Mouse (Mus musculus): ENCODE data around the gene Camk1d. TPM values are rescaled to one million over a fixed set of nuclear protein-coding genes. Genes with fewer than 3 reads are reported as not detected.

Gene Camk1d
- total RNA-seq, 1 experiment from 2014 or later = 7.4 TPM

DNA sequence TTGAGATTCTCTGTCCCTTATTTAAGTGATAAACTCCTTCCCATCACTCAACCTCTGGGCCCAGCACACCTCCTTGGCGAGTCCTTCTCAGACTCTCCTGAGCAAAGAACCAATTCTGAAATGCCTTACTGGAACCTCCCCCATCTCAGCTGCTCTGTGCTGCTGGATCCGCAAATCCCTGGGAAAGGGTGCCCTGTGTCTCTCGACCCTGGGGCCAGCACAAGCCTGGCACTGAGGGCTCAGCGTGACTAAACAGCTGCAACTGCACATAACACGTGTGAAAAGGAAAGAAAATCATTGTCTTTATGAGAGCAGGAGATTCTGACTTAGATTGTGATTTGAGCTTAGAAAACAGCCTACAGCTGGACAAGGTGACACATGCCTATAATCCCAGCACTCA lies 52.4 kb downstream of the Camk1d start:
- DNase-seq = no peak

DNA sequence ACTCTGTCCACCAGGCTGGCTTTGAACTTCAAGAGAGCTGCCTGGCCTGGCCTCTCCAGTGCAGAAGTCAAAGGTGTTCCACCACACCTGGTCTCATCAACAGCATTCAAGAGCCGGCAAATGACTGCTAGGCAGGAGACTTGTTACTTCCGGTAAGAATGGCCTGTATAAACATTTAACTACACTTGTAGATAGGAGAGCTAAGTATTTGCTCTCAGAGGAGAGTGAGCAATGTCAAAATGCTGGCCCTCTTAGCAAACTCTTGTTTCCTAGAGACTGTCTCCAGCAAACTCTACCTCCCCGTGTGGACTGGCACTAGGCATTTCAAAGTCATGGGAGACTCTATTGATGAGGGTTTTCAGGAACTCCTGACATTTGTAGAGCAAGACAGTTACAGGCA lies 56.3 kb downstream of the Camk1d start:
- no peak for DNase-seq

DNA sequence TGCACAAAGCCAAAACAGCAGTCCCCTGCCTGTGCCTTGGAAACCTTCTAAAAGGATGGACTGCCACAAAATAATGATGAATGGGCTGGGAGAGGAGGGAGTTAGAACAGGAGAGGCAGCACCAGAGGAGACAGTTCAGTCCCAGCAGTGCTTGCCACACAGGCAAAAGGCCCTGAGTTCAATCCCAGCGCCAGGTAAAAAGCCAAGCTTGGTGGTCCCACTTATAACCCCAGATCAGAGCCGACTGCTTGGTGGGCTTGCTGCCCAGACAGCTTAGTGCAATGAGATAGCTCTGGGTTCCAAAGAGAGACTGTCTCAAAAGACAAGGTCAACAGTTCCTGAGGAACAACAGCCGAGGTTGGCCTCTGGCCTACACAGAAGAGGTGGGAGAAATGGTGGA lies 58.0 kb downstream of the Camk1d start:
- DNase-seq = no peak

DNA sequence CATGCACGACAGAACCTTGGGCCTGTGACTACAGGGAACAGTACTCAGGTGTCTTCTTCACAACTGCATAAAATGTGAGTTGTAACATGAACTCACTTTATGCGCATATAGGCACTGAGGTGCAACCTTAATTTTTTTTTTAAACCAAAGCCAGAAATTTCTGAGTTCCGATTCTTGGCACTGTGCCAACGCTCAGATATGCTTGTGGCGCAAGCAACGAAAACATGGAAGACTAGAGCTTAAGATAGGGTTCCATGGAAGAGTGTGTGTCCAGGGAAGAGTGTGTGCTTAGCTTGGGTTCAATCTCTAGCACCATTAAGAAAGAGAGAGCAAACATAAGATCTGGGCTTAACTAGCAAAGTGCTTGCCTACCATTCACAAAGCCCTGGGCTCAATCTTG lies 62.2 kb downstream of the Camk1d start:
- no peak for DNase-seq

DNA sequence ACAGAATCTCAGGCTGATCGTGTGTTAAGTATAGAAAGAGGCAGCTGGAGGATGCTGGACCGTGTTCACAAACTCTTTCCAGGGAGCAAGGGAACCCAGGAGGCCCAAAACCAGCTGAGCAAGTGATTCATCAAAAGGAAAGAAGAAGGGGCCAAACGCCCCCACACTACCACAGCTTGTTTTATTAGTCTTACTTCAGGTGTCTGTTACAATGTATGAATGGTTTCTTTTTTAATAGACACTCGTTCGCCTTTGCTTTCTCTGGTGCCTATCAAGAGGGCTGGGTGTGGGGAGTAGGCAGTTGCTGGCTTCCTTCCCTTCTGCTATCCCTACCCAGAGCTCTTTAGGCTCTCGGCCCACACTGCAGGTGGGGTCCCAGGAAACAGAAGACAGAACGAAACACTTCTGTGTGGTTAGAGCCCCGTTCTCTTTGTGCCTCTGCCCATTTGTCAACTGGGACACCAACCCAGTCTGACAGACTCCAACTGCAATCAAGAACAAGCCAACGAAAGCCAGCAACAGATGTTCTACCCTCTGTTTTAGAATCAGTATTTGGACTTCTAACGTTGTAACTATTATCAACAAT lies 62.9 kb downstream of the Camk1d start:
- DNase-seq = no peak

DNA sequence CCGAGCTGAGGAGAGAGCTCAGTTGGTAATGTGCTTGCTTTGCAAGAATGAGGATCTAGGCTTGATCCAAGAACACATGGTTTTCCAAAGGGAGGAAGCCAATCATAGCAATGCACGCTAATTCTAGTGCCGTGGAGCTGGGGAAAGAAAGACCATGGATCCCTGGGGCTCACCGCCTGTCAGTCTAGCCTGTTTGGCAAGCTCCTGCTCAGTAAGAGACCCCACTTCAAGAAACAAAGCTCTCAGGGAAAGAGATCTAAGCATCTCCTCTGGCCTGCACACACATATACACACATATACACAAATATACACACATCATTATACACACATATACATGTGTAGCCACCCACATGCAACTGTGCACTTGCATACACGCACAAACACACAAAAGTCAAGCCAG lies 65.1 kb downstream of the Camk1d start:
- no peak for DNase-seq

DNA sequence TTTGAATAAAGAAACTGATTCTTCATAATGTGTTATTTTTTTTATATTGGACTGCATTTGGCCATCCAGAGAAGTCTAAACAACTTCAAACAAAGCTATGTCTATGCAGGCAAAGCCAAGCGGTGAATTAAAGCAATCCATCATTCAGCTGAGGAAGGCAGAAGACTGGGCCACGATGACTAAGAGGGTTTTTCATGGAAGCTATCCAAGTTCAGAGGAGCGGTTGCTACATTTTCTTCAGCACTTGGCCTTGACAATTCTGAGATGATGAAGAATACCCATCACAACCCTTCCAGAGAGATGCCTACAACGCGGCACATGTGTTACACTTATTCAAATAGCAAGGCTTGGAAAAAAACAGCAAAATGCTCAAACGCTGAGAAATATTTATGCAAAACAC lies 65.6 kb downstream of the Camk1d start:
- DNase-seq = peak; percentile 26

DNA sequence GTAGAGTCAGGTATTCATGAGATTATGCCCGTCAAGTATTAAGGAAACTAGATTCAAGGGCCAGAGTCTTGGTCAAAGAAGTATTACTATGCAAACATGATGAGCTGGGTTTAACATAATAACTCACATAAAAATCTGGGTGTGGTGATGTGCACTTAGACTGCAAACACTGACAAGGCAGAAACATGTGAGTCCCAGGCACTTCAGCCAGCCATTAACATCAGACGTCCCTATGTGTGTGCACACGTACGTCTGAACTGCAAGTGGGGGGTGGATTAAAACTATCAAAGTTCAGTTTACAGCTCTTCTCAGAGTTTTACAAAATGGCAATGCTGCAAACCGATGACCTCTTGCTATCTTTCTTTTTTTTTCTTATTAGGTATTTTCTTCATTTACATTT lies 68.0 kb downstream of the Camk1d start:
- no peak for DNase-seq

DNA sequence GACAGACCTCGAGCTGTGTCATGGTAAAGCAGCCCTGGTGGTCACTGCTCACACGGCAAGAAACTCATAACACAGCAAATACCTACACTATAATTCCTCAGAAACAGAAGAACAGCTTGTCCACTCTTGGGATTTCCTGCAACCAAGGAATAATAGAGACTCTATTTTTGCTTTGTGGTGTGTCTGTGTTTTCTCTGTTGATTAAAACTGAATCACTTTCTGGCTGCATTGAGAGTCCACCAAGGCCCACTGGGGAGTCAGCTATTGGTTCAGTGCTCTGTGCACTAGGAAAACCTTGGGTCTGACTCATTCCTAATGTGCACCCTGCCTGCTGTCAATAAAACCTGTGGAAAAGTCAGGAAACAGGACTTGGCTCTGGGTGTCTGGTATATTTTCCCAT lies 68.7 kb downstream of the Camk1d start:
- peak; percentile 27 for DNase-seq

DNA sequence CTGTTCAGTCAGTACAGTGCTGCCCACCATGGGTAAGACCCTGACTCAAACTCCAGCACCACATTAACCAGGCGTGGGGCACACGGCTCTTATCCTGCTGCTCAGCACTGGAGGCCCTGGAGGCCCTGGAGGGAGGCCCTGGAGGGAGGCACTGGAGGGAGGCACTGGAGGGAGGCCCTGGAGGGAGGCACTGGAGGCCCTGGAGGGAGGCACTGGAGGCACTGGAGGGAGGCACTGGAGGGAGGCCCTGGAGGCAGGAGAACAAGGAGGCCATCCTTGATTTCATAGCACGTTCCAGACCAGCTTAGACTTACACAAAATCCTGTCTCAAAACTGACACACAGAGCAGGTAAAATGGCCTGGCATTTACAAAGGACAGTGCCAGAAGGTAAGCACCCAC lies 70.4 kb downstream of the Camk1d start:
- no peak for DNase-seq

DNA sequence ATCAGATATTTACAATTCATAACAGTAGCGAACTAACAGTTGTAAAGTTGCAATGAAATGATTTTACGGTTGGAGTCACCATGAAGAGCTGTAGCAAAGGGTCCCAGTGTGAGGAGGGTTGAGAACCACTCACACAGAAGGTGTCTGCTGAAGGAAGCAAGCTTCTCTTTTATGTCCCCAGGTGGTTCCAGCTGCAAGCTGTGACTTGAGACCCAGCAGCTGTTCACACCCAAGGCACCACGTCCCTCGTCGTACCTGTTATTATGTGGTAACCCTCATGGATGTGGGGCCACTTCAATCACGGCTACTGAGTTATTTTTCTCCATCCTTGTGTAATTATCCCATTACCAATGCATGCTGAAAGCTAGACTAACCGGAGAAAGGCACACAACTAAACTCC lies 71.1 kb downstream of the Camk1d start:
- DNase-seq = no peak

DNA sequence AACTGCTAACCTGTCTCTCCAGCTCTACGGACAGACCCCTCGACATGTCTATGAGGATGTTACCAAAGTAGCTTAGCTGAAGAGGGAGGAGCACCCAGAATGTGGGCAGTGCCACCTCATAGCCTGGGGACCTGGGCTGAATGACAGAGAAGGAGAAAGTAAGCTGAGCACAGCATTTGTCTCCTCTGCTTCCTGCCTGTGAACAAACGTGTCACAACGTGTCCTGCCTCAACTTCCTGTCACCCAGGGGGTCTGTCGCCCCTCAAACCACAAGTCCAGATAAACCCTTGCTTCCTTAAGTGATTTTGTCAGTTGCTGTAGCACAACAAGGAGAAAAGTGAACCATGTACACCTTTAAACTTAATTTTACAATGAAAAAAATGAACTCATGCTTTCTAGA lies 71.7 kb downstream of the Camk1d start:
- DNase-seq = no peak

DNA sequence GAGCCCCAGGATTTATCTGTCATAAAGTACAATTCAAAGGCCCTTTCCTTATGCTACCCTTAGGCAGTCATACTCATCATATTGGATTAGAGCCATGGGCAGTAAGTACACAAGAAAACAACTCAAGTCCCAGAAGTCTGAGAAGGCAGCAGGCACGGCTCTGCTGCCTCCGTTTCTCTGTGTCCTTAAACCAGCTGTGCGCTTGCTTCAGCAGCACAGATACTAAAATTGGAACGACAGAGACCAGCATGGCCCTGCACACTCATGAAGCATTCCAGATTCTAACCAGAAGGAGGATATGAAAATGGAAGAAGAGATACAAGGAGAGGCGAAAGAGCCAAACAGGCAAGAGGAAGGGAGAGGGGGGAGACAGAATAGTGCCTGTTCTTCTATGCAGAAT lies 72.6 kb downstream of the Camk1d start:
- no peak for DNase-seq

DNA sequence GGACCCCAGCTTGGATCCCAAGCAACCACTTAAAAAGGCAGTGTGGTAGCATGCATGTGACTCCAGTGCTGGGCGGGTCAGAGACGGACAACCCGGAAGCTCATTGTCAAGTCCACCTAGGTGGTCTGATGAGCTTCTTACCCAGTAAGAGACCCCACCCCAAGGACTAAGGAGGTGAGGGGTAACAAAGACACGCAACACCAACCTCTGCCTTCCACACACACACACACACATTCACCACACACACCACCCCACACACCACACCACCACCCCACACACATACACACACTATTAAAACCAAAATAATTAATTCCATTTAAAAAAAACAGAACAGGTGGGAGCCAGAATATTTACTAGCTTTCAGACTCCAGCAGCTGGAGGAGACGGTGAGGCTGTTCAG lies 73.7 kb downstream of the Camk1d start:
- no peak for DNase-seq

DNA sequence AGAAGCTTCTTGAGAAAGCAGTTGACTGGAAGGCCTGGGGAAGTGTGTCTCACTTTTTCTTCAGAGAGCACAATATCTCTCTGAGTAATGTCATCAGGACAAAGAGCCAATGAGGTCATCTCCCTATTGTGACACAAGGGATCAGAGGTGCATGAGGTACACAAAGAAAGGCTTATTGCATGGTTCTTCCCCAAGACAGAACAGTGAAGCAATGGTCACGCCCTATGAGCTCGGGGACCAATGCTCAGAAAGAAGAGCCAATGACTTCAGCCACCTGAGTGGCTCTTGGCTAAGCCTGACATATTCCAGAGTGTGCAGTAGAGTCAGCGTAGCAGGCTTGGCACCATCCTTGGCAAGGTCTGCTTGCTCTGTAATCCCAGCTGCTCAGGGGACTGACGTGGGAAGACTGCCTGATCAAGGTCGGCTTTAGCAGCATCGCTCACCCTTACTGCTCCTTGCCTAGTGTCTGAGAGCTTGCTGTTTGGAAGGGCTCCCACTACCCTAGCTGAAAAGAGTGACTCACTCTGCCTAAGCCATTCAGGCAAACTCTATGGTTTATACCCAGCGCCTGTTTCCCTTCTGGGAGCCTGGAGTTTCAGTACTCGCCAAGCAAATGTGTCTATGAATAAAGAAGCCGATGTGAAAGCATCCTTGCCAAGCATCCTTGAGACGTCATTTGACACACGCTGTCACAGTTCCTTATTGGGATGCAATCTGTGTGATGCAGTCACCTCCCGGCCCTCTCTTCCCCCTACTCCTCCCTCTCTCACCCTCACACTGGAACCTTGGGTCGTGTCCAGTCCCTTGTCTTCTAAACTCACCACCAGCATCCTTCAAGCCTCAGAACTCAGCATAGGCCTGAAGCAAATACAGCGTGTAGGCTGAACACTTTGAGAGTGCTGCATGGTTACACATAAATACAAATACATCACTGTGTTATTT lies 77.2 kb downstream of the Camk1d start:
- DNase-seq = peak; percentile 65

DNA sequence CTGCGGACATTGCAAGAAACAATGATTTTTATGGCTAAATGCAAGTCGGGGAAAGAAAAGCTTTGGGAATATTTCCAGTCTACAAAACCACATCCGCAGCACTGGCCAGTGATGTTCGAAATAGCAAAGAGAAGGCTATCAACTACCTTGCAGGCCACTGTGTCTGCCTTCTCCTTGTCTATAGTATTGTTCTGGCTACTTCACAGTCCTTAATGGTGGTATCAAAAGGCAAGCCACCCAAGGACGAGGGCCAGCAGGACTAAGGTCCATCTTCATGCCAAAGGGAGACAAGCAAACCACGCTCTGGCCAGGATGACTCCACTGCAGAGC lies 82.0 kb downstream of the Camk1d start:
- no peak for DNase-seq

DNA sequence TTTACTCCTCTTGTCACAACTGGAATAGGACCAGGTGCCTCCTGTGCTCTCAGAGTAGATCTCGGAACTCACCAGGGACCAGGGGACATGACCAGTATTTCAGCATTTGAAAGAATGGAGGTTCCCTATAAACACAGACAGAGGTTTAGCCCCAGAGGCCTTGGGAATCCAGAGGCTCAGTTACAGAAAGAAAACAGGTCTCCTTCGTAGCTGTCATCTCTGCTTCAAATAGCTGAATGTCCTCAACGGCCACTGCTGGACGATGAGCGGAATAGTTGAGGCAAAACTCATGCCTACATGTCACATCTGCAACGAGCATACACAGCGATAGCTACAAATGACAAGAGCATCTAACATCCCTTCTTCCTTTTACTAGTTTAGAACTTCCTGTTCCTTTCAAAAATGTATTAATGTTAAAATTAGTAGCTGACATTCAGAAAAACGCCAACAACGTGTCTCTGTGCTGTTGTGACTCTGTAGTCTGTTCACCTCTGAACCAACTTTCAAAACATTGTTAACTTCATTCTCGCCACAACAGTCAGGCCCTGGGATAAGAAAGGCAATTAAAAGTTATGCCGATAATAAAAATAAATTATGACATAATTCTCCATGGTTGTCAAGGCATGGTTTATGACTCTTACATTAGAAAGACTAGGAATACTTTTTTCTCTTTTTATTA lies 82.5 kb downstream of the Camk1d start:
- DNase-seq = no peak

DNA sequence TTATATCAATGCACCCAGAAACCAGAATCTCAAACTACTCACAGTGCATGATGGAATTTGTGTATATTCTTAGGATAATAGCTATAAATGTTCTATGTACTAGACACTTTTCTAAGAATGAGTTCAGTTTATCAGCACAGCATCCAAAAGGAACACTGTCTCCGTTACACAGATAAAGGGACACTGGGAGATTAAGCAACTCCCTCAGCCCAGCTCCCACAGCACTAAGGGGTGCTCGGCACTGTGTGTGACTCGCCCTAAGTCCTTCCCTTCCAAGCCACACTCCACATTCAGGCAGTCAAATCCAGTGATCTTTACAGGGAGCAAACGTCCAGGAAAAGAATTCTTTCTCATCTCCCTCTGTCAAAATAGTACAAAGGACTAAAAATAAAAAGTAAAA lies 83.6 kb downstream of the Camk1d start:
- DNase-seq = no peak

DNA sequence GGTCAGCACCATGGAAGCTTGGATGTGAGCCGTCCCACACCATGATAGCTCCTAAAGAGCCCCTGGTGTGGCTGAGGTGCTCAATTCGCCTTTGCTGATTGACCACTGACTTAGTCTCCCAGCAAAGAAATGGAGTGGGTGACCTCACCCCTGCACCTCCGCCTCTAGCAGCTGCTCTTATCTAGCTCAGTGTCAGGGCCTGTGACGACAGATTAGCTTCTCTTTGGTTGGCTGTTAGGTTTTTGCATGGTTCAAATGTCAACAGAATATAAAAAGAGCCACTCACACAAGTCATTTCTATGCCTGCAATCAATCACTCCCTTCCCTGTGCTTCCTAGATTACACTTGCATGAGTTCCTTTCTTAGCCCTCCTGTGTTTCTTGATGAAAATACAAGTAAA lies 89.9 kb downstream of the Camk1d start:
- DNase-seq = no peak

DNA sequence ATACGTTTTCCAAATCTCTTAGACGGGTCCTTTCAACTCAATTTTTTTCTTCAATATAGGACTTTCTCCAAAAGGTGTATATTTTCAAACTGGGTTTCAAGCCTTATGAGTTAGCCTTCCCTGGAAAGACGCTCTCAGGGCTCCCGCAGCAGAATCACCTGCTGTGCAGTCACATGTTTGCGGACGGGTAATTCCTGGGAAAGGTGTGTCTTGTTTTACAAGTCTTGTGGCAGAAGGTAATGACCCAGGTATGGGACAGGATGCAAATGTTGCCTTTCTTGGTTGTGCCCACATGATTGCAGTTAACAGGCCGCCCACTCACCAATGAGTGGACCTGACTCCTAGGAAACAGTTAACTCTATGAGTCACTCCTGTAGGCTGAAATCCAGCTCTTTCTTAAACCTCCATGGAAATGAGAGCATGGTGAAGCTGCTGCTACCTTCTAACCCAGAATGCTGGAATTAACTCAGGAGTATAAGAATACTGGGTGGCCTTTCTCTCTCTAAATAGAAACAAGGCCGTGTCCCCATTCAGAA lies 95.9 kb downstream of the Camk1d start:
- no peak for DNase-seq

DNA sequence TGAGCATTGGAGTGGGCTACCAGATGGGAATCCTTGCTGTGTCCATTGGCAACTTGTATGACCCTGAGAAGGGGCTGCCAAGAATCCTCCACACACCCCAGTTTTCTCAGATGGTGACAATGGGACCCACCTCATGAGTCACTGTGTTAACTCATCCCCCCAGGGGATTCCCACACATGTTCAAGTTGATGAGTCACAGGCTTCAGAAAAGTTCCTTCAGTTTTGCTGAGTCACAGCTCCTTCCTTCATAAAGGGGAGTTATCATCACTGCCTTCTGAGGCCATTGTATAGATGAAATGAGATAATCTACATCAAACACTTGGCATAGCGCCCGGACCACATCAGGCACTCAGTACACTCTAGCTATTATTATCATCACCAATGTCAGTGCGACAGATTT lies 99.4 kb downstream of the Camk1d start:
- peak; percentile 32 for DNase-seq

DNA sequence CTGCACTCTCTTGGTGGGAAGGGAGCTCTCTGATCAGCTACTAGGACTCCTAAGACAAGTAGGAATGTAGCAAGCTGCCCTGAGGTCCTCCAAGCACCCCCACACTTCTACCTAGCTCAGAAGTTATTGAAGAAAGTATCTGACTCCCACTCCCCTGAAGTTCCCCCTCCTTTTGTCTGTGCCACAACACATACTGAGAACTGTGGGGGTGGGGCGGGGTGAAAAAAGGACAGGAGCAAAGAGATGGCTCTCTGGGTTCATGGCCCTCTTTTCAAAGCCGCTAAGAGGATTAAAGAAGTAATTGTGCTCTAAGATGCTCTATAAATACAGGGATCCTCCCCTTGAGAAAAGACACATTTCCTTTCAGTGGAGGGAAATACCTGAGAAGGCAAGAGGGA lies 100.0 kb downstream of the Camk1d start:
- no peak for DNase-seq

DNA sequence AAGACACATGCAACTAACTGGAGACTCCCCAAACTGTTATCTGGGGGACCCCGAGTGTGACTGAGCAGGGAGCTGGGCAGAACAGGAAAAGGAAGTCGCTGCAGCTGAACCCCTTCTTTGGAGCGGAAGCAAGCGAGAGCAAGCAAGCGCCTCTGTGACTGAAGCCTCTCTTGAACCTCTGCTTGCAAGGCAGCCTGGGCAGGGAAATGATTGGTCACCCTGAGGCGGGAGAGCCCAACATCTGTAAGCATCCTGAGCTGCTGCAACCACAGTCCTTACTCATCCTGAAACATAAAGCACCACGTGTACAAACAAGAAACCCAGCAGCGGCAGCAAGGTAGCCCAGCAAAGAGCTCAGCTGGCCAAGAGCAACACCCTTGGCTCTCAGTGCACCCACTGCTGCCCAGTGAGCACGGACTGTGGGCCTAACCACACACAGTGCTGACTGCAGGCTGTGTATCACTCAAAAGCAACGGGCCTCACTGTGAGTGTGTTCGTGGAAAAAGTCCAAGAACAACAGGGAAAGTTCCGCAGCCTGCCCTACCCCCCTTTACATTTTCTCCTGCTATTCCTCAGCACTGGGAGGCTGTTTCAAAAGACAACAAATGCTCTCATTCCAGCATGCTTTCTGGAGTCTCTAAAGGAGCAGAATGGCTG lies 100.5 kb downstream of the Camk1d start:
- DNase-seq = no peak

All from adrenal gland, postnatal 14 days (tissue).